Mouse (Mus musculus) ES-E14 (cell line): ENCODE measurements around the gene Cracr2b. TPM values are rescaled to one million over a fixed set of nuclear protein-coding genes. Genes with fewer than 3 reads are reported as not detected.

Experiments used
- DNase-seq: peaks from one replicate; pipeline ENCODE4 v3.0.0-alpha.2; 2013; ENCODE audit warnings: low read depth, low spot score
- H3K27ac ChIP-seq: 2 replicates; pipeline ENCODE4 v1.5.1; 2012; ENCODE audit warnings: low read depth, mild to moderate bottlenecking, low read length, moderate library complexity, mixed read lengths; ENCODE audit not compliant: poor library complexity, insufficient read depth, severe bottlenecking
- H3K36me3 ChIP-seq: 2 replicates; pipeline ENCODE4 v1.6.1; 2012; ENCODE audit warnings: mild to moderate bottlenecking, low read length, moderate library complexity, mixed read lengths; ENCODE audit not compliant: control insufficient read depth, poor library complexity, insufficient read depth, severe bottlenecking
- H3K4me1 ChIP-seq, 2 experiments: fragments of 150-350 bp in 1 of 2; sonication (generic) in 1 of 2; 2 replicates each; pipeline ENCODE4 v1.6.1; 2012; ENCODE audit warnings: low read length in 2 of 2, mild to moderate bottlenecking in 1 of 2, mixed read lengths in 1 of 2; ENCODE audit not compliant: control insufficient read depth in 2 of 2, insufficient read depth in 2 of 2, poor library complexity in 1 of 2
- H3K4me3 ChIP-seq, 2 experiments: fragments of 150-350 bp in 1 of 2; sonication (generic) in 1 of 2; 2 replicates each; pipeline ENCODE4 v1.5.1; 2012; ENCODE audit warnings: low read length in 2 of 2, low read depth in 1 of 2, mild to moderate bottlenecking in 1 of 2, mixed read lengths in 1 of 2; ENCODE audit not compliant: insufficient read depth in 1 of 2, poor library complexity in 1 of 2, severe bottlenecking in 1 of 2
- H3K9ac ChIP-seq: 2 replicates; pipeline ENCODE4 v1.6.1; 2012; ENCODE audit warnings: low read depth, mild to moderate bottlenecking, low read length, mixed read lengths; ENCODE audit not compliant: poor library complexity, insufficient read depth, severe bottlenecking
- H3K9me3 ChIP-seq: fragments of 150-350 bp; sonication (generic); 2 replicates; pipeline ENCODE4 v1.6.1; 2012; ENCODE audit warnings: low read depth, mild to moderate bottlenecking, low read length; ENCODE audit not compliant: control insufficient read depth, insufficient read depth
- CHD2 ChIP-seq: IDR thresholded peaks from 2 replicates; pipeline ENCODE4 v1.6.1; 2014; ENCODE audit warnings: mild to moderate bottlenecking, low read depth, low read length, inconsistent platforms
- HCFC1 ChIP-seq: IDR thresholded peaks from 2 replicates; pipeline ENCODE4 v1.6.1; 2012; ENCODE audit warnings: low read length, inconsistent platforms, borderline replicate concordance; ENCODE audit not compliant: insufficient read depth
- MAFK ChIP-seq: IDR thresholded peaks from 2 replicates; pipeline ENCODE4 v1.6.1; 2014; ENCODE audit warnings: mild to moderate bottlenecking, low read depth, low read length, inconsistent platforms; ENCODE audit not compliant: insufficient read depth
- ZC3H11A ChIP-seq: IDR thresholded peaks from 2 replicates; pipeline ENCODE4 v1.6.1; 2012; ENCODE audit warnings: low read depth, mild to moderate bottlenecking, inconsistent platforms, low read length, borderline replicate concordance
- ZNF384 ChIP-seq: IDR thresholded peaks from 2 replicates; pipeline ENCODE4 v1.6.1; 2012; ENCODE audit warnings: low read depth, low read length, inconsistent platforms
- in situ Hi-C, 2 experiments: fragments of 600-800 bp; cut with MboI; formaldehyde crosslinking; loops; one replicate each; pipeline ENCODE4 v1.15.1; 2025; ENCODE audit warnings: low sequenced_read_pairs in 2 of 2, inconsistent platforms in 1 of 2; ENCODE audit not compliant: unreplicated experiment in 2 of 2
- total RNA-seq: library from RNA; depleted of rRNA; stranded (reverse); fragments of 300-350 nt; gene quantifications from 2 replicates; pipeline ENCODE4 v1.2.3, GENCODE M21; 2012

Gene Cracr2b
- total RNA-seq, 1 experiment, result 5.8 TPM

DNA sequence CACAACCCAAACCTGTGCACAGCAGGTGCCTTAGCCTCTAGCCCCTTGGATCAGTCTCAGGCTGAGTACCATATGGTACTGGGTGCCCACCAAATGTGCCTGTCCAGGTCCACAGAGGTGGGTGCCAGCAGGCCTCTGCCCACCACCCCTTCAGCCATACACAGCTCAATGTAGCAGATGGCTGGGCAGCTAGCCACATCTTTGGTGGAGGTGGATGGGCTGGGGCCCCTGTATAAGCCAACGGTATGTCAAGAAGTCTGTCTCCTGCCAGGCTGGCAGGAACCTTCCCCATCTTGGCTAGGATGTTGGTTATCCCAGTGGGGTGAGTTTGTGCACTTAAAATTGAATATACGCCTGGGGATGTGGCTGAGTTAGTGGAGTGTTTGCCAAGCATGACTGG lies 24.7 kb downstream of the Cracr2b start:
- no peaks in the 10 kb centered on the region for H3K9me3 ChIP-seq
- no peak for DNase-seq
- H3K4me3 ChIP-seq, result no peak overlapping the region
- TF ChIP-seq HCFC1 (no peak), ZNF384 (no peak), MAFK (no peak), ZC3H11A (no peak), CHD2 (no peak)
- H3K4me1 ChIP-seq, result peaks cover 4 to 7% of the 10 kb centered on the region in 2 experiments; a peak in 2 of 4 replicates
- peaks cover 8% of the 10 kb centered on the region; the same call in 1 of the 2 replicates for H3K36me3 ChIP-seq
- in situ Hi-C loops, result no loop called here
- no peak overlapping the region for H3K9ac ChIP-seq
- no peak overlapping the region for H3K27ac ChIP-seq

DNA sequence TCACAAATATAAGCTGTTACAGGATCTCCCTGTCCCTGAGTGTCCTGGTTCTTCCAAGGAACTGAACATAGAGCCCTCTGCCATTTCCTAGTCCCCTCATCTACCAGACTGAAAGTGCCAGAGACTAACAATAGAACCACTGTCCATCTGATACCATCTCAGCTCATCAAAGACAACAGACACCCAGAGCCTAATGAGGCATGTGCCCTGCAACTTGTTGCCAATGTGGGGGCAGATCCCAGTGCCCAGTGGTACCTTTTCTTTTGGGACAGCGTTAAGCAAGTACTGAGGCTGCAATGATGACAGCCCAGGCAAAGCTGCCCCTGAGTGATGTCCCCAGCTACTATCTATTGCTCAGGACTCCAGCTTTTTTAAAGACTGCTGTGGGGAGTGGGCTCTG lies 25.3 kb downstream of the Cracr2b start:
- in situ Hi-C loops, result no loop called here

DNA sequence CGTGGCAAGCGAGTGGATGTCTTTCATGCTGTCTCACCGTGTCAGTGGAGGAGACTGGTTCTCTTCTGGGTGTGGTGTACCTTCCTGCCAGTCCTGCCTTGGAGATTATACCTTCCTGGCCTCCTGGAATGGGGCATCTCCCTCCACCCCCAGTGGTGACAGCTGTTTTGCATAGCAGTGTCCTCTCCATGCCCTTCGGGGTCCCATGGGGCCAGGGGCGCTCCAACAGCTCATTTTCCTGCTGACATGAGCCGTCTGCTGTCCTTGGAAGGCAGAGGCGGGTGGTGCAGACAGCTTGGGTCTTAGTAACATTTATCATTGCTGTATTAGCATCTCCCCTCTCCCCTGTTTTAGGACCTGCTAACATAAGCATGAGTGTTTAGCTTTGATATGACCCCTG lies 26.2 kb downstream of the Cracr2b start:
- Histone ChIP-seq H3K27ac (no peak overlapping the region), H3K9me3 (no peaks in the 10 kb centered on the region), H3K36me3 (peaks cover 17% of the 10 kb centered on the region; the same call in 1 of the 2 replicates), H3K9ac (no peak overlapping the region), H3K4me1 (peaks cover 1 to 3% of the 10 kb centered on the region in 2 experiments; a peak in 2 of 4 replicates), H3K4me3 (no peak overlapping the region)
- in situ Hi-C loops, result no loop called here
- no peak for DNase-seq
- TF ChIP-seq ZC3H11A (no peak), HCFC1 (no peak), CHD2 (no peak), MAFK (no peak)

More for the DNA sequence above, 25.3 kb downstream of the Cracr2b start:
- no peak for TF ChIP-seq MAFK
- no peak for TF ChIP-seq CHD2
- no peak for TF ChIP-seq ZC3H11A
- TF ChIP-seq ZNF384, result no peak
- TF ChIP-seq HCFC1, result no peak
- Histone ChIP-seq H3K9ac (no peak overlapping the region), H3K9me3 (no peaks in the 10 kb centered on the region), H3K27ac (no peak overlapping the region), H3K36me3 (peaks cover 10% of the 10 kb centered on the region; the same call in 1 of the 2 replicates), H3K4me1 (peaks cover 1 to 6% of the 10 kb centered on the region in 2 experiments; a peak in 2 of 4 replicates), H3K4me3 (no peak overlapping the region)
- no peak for DNase-seq

DNA sequence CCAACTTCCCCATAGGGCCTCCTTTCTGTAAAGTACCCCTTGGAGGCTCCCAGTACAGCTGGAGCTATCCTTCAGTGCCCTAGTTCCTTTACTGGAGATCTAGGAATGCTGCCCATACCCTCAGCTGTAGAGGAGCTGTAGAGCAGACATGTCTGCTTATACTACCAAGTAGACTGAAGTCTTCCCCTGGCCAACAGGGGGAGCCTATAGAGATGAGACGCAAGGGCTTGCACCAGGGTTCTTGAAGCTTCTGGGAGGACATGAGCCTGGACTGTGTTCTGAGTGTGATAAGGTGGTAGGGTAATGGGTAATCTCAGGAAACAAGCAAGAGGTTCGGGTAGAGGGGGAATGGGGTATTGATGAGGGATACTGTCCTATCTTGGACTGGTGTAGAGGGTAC lies 30.3 kb downstream of the Cracr2b start:
- no peak for DNase-seq
- no peak overlapping the region for H3K4me3 ChIP-seq
- no peak overlapping the region for H3K9ac ChIP-seq
- peaks cover 25% of the 10 kb centered on the region; the same call in 1 of the 2 replicates for H3K36me3 ChIP-seq
- H3K9me3 ChIP-seq, result no peaks in the 10 kb centered on the region
- H3K4me1 ChIP-seq, result no peaks in the 10 kb centered on the region
- H3K27ac ChIP-seq, result no peak overlapping the region
- in situ Hi-C loops, result no loop called here
- no peak for TF ChIP-seq ZC3H11A
- no peak for TF ChIP-seq CHD2
- TF ChIP-seq ZNF384, result no peak
- TF ChIP-seq MAFK, result no peak

DNA sequence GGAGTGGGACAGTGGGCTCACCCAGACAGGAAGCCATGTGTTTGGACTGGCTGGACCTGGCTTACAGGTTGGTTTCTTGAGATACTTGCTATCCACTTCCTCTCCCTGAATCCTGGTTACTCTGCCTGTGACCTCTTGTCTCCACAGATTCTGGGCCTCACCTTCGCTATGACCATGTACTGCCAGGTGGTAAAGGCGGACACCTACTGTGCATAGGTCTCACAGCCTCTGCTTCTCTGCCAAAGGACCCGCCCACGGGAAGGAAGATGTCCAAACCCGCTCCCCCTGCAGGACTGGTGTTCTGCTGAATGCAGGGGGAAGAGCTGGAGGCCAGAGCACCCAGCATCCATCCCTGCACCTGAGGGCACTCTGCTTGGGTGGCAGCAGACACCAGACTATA lies 31.8 kb downstream of the Cracr2b start:
- no peak overlapping the region for H3K27ac ChIP-seq
- no peak overlapping the region for H3K4me3 ChIP-seq
- in situ Hi-C loops, result no loop called here
- H3K9ac ChIP-seq, result no peak overlapping the region
- H3K4me1 ChIP-seq, result no peaks in the 10 kb centered on the region
- DNase-seq, result no peak
- no peaks in the 10 kb centered on the region for H3K9me3 ChIP-seq
- no peak for TF ChIP-seq MAFK
- TF ChIP-seq ZNF384, result no peak
- no peak for TF ChIP-seq ZC3H11A
- no peak for TF ChIP-seq CHD2
- no peak for TF ChIP-seq HCFC1
- peaks cover 20% of the 10 kb centered on the region; the same call in 1 of the 2 replicates for H3K36me3 ChIP-seq
